Mouse (Mus musculus) regulatory T cell (primary cell): ENCODE measurements around the gene Aox4.

Source experiments
- in situ Hi-C: fragments of 300-600 bp; cut with MboI, MseI; formaldehyde crosslinking; loops from one replicate; pipeline ENCODE4 v1.15.1; 2025; ENCODE audit warnings: high pct_unique_total_duplicates

Aox4 gene

GRCm38 (mm10) chr1:58298347-58298746 is 88.2 kb downstream of the Aox4 start:
- in situ Hi-C loops, result loop anchor here (25.0 kb wide), 1 partner anchor 1139 kb away; no protein-coding TSS in a partner anchor

- in situ Hi-C loops, result no loop called here
Measured at GRCm38 (mm10) chr1:58301073-58301472, 90.9 kb downstream of the Aox4 start.

DNA sequence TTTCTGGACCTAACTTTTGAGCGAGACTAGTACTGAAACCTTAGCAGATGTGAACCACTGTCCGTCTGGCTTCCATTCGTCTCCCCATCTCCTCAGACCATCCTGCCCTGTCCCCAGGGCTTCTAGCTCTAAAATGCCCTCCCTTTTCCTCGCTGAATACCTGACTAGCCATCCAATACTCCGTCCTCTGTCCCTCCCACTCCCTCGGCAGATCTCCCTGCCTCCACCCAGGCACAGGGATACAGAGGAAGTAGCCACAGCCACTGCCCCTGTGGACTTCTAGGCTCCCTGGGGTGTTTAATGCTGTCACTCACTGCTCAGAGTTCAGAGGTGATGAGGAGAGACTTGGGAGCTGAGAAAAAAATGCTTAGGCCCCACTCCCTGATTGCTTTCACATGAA is 91.8 kb downstream of the Aox4 start:
- in situ Hi-C loops, result no loop called here

DNA sequence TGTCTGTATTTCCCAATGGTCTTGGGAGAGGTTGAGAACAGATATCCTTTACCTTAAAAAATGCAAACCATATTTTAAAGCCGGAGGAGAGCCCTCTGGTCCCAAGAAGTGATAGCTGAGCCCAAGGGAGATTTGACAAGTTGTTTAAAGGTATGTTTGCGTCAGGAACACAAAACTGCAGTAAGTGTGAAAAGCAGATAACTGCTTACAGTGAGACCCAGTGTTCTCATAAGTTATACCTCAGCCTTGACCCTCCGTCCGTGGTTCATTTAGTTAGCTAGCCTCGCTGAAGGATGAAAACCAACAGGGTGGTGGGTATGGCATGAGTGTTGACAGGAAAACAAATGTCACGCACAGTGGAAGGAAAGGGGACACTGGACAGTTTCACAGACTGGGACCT is 92.8 kb downstream of the Aox4 start:
- in situ Hi-C loops, result no loop called here

DNA sequence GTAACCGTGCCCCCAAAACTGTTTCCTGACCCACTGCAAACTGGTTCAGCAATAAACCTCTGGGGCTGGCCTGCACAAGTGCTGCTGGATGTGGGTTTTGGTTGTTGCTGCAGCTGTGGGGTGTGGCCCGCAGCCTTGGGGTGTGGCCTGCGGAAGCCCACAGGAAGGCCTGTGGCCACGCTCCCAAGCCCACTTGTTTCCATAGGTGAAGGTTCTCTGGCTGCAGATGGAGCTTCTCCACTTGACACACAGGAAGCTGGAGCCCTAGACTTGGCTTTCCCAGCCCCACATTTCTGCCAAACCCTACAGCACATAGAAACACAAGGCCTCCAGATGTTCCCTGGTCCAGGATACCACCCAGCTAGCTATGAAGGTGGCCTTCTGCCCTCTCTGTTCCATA is 93.5 kb downstream of the Aox4 start:
- in situ Hi-C loops, result no loop called here

GRCm38 (mm10) chr1:58304296-58304695 is 94.1 kb downstream of the Aox4 start:
- in situ Hi-C loops, result no loop called here

DNA sequence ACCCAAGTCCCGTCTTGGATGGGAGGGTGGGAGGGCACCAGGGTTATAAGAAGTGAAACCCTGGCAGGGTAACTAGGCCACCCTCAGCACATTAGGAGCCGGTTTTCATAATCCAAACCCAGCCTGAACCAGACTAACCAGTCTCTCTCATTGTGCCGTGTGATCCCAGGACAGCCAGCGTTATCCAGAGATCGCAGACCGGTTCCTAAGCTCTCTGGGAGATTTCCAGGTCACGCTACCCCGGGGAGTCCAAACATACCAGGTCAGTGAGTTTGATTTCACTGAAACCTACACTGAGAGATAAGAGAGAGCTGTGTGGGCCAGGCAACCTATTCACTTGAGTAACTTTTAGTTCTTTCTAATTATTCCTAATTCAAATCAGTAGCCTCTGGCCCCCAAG is 97.0 kb downstream of the Aox4 start:
- in situ Hi-C loops, result loop anchor here (5.0 kb wide), 1 partner anchor 80 kb away; no protein-coding TSS in a partner anchor

DNA sequence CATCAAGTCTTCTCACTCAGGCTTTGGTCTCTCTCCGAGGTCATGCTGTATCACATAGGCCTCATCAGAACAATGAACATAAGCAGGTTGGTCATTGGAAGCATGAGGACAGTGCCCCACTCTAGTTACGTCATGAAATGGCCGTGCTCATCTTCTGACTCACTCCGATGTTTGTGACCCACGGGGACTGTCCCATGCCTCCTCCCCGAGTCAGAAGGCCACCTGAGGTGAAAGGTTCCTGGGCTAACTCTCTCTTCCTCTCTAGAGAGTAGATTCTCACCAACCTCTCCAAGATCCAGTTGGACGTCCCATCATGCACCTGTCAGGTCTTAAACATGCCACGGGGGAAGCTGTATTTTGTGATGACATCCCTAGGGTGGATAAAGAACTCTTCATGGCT is 98.4 kb downstream of the Aox4 start:
- in situ Hi-C loops, result loop anchor here (5.0 kb wide), 1 partner anchor 79 kb away; no protein-coding TSS in a partner anchor

DNA sequence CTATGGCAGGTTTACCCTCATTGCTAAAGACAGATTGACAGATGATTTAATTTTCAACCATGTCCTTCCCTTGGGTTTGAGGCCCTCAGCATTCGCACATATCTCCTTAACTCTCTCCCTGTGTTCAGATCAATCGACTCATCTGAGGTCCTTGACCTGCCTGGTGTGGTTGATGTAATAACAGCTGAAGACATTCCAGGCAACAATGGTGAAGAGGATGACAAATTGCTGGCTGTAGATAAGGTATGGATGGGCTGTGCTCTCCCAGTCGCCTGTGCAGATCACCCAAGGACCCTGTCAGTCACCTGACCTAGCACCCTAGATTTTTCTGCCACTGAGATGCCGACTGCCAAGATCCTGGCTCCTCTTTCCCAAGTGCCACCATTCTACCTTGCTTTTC is 99.7 kb downstream of the Aox4 start:
- in situ Hi-C loops, result loop anchor here (5.0 kb wide), 1 partner anchor 77 kb away; no protein-coding TSS in a partner anchor

DNA sequence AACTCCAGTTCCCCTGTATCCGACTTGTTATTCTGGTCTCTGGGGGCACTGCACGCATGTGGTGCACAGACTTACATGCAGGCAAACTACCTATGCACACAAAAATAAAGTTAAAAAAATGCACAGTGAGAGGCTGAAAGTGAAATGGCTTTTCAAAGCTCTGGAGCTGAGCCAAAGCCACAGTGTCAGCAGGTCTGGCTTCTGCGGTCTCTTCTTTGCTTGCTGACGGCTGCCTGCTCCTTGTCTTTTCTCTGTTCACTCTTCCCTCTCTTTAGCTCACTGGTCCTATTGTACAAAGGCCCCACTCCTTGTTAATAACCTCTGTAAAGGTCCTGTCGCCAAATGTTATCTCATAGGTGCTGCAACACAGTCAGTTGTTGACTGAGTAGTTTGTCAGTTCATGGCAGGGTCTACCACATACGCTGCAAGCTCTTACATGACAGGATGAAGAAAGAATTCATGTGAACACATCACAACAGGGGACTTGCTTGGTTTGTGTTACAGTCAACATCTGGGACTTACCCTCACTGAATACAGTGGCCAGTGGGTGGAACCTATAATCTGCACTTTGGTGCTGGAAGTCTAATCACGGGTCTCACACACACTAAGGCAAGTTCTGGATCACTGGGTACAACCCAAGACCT is 101.1 kb downstream of the Aox4 start:
- in situ Hi-C loops, result no loop called here

DNA sequence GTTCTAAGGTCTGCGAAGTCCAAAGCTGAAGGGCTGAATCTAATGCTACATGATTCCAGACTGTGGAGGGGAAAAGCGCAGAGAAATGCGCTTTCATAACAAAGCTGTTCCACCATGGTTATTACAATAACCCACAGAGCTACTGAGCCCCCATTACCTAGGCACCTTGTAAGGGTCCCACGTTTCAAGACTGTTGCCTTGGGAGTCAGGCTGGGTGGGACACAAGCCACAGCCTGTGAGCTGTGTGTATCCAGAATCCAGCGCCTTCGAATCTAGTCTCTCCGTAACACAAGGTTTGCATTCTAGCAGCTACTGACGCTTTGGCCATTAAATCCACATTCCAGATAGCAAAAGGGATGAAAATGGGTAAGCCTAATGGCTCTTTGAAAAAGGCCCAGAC is 103.0 kb downstream of the Aox4 start:
- in situ Hi-C loops, result no loop called here

DNA sequence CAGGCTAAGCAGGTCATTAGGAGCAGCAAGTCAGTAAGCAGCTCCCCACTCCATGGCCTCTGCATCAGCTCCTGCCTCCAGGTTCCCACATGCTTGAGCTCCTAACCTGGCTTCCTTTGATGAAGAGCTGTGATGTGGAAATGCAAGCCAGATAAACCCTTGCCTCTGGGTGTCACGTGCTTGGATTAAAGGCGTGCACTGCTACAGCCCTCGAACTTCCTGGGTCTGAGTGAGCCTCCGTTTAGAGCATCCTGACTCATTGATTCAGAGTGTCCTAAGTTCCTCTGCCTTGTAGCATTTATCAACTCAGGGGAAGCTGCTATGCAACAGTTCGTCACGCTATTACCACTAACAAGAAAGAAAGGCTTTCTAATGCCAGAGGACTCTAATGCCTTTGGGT is 105.3 kb downstream of the Aox4 start:
- in situ Hi-C loops, result no loop called here
